Mouse (Mus musculus): ENCODE results near the gene Atp5g2. TPM values are rescaled to one million over a fixed set of nuclear protein-coding genes. Genes with fewer than 3 reads are reported as not detected.
A peak's percentile ranks its signal among the peaks of the same experiment; 100 is the strongest.
"Not testable (repeated sequence)": the region's sequence is repeated elsewhere in the genome, so short reads cannot be mapped to it uniquely, and the experiment has no call there.

Gene Atp5g2
- total RNA-seq, 1 experiment from 2014 or later: 47.3 TPM

DNA sequence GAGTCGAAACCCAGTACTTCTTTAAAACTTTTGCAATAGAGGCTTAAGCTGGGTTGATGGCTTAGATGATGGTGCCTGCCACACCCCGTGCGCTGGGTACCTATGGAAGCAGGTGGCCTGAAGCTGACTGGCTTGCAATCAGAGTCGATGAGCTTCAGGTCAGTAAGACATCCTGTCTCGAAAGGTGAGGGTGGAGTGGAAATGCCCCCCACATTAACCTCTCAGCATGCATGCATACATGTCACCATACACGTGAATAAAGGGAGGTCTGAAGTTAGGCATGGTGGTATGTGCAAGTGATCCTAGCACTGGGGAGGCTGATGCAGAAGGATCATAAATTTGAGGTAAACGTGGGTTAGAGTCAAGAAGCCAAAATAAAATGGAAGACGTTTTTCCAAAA is 2.6 kb downstream of the Atp5g2 start:
- DNase-seq: no peak

DNA sequence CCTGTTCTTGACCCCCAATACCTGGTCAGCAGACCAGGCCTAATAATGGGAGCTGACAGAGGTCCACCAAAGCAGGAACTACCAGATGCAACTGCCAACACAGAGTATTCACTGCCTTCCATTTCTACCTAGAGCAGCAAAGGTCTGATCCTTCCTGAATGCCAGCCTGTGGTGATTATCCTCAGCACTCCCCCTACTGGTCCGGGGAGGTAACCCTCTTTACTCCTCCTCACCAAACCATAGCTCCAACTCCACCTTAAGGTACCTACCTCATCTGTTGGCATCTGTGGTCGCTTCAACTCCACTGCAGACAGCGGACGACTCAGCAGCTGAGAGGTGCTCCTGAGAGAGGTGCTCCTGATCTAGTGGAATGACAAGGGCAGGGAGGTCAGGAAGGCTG is 6.7 kb downstream of the Atp5g2 start:
- peak; percentile 73 for DNase-seq

DNA sequence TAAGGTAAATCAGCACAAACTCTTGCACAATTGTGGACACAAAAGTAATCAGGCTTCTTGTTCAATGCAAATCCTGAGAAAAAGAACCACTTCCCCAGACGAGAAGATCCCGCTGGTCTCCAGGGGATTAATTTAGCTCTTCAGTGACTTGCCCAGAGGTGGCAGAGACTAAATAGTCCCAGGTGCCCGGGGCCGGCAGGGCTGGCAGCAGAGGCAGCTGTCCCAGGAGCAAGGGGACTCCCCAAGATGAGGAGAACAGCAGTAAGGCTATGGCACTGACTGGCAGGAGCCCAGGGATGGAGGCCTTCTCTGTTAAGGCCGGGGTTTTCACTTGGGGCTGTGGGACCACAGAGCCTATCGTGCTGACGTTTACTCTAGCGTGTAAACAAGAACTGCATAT is 8.3 kb downstream of the Atp5g2 start:
- DNase-seq: no peak

DNA sequence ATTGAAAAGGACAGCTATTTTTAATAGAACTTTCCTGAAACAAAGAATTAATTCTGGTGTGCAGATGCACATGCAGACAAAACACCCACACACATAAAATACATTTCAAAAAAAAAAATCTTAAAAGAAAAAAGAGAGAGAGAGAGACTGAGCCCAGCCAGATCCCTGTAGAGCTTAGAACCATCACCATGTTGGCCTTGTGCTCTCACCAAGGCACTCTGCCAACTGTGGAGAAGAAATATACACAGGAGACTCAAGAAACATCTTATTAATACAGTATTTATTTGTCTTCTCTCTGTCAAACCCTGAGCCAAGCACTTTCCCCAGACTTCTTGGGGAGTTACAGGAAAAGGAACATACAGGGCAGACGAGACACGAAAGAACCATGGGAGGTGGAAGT is 9.6 kb downstream of the Atp5g2 start:
- DNase-seq: not testable (repeated sequence)

DNA sequence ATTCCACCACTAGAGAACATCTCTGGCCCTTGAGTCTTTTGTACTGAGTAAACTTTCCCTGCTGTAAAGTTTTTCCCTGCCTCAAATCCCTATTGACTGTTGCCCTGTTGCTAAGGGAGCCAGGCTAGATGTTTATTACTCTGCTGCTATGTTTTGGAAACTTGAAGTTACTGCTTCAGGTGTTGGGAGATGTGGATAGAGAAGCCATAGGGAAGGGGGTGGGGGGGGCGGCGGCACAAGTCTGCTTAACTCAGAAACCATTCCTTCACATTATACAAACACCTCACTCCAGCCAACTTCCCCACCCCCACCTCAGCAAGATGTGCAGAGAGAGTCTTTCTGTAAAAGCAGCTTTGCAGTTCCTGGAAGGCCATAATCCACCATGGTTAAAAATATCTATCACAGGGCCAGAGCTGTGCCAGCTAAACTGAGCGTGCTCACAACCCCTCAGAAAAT is 14.2 kb downstream of the Atp5g2 start:
- no peak for DNase-seq

DNA sequence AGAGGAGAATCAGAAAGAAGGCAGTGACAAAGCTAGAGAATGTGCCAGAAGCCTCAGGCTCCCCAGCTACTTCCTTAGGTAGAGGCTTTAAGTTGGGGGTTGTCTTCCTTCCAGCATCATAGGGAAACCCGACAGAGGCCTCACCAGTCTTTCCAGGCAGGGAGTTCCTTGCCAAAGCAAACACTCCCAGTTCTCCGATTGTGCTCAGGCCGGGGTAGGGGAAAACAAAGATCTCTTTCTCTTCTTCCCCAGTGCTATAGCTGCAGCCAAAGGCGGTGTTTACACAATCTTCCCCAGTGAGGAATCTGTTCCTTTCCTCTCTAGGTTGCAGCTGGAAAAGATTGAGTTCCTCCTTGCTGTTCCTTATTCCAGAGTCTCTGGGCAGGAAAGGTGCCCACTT is 15.5 kb downstream of the Atp5g2 start:
- peak; percentile 7 for DNase-seq

DNA sequence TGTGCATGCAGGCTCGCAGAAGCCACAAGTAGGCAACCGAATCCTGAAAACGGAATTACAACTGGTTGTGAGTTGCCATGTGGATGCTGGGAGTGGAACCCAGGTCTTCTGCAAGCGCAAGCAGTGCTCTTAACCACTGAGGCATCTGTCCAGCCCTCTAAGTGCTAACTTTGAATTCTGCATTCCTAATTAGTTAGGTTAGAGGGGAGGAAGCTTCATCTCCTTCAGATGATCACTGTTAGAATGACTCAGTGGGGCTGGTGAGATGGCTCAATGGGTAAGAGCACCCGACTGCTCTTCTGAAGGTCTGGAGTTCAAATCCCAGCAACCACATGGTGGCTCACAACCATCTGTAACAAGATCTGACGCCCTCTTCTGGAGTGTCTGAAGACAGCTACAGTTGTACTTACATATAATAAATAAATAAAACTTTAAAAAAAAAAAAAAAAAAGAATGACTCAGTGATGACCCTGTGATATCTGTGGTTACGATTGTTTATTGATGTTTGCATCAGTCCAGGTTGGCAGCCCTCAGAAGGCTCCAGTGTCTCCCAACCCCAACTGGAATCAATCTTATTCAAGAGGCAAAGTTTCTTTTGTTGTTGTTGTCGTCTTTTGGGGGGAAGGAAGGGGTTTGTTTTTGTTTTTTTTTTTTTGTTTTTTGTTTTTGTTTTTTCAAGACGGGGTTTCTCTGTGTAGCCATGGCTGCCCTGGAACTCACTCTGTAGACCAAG is 20.1 kb downstream of the Atp5g2 start:
- not testable (repeated sequence) for DNase-seq

DNA sequence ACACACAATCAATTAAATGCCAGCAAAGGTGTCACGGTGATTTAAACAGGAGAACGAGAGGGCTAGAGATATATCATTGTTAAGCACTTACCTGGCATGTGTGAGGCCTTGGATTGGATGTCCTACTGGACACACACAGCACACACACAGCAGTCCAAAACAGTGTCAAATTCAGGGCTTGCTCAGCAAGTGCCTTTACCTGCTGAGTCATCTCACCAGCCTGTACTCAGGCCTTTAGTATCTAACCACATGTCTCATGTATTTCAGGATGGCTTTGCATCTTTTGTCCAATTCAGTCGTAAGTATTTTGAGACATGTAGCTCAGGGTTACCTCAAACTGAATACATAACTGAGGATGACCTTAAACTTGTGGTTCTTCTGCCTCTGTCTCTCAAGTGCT is 21.0 kb downstream of the Atp5g2 start:
- DNase-seq: no peak

DNA sequence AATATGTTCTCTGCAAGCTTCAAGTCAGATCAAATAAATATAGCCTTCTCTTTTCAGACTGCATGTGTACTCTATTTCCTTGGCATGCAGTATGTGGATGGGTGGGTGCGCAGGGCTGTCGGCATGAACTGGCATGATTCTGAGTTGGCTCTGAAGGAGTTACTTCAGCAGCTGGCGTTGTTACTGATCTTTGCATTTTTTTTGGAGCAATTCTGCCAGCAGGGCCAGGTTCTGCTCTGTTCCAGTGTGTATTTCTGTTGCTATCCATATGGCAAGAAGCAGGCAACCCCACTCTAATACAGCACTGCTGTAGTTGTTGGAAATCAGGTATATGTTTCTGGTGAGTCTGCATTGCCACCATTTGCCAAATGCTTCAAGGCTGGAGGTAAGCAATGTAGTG is 36.3 kb downstream of the Atp5g2 start:
- no peak for DNase-seq

DNA sequence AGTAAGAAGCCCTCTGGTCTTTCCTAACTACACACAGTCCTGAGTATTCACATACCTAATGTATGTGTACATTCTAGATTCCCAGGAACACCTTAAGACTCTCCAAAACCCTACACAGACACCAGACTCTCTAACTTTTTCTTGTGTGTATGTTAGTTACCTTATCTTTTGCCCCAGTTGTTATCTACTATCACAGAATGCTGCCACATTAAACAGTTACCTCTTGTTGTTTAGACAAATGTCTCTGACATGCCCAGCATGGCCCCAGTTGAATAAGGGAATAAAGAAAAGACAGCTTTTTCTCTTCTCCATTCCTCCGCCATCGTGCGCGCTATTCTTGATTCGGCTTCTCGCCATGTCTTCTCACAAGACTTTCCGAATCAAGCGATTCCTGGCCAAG is 37.5 kb downstream of the Atp5g2 start:
- DNase-seq: no peak

DNA sequence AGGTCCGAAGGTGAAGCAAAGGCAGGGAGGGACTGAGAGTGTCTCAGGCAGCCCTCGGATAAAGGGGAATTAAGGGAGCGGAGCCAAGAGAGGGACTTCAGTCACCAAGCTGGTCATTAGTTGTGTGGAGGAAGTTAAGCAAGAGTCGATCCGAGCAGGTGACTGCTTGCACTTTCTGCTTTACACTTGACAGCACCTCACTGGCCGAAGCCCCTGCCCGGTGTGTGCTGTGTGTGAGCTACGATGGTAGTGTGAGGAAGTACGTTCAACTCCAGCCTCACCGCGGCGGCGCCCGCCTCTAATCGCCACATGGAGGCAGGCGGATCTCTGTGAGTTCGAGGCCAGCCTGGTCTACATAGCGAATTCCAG is 46.5 kb downstream of the Atp5g2 start:
- peak; percentile 62 for DNase-seq

DNA sequence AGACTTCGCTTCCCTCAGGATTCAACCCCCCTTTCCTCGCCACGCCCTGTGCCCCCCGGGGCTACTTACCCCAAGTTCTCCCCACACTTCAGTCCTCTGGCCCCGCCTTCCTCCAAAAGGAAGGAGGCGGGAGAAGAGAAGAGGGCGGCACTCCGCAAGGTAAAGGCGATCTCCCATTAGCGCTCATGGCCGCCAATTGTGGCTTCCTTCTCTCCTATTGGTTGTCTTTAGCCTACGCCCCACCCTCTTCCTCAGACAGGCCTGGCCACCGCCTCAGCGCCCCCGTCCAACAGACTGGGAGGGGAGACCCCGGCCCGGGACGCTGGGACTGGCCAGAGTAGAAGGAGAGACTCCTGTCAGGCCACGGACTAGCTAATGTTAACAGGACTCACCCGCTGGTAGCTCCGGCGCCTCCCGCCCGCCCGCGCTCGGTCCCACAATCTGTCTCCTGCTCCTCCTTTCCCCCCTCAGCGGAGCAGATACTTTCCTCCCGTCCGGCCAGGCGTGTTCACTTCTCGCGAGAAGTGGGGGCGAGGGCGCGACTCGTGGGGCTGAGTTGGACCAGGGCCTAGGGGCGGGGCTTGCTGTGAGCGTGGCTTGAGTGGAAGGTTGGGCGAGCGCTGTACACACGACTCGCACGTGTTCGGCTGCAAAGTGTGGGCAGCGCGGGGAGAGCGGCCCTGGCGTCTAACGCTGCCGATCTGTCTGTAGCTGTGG is 47.0 kb downstream of the Atp5g2 start, which contains the start of the genes Gm28047 and Atf7:
Gm28047 (minus strand) TSS at position 98 of the 717 bp plus-strand sequence.
Atf7 (minus strand) TSS at position 495 of the 717 bp plus-strand sequence.
- DNase-seq: peak; percentile 100

DNA sequence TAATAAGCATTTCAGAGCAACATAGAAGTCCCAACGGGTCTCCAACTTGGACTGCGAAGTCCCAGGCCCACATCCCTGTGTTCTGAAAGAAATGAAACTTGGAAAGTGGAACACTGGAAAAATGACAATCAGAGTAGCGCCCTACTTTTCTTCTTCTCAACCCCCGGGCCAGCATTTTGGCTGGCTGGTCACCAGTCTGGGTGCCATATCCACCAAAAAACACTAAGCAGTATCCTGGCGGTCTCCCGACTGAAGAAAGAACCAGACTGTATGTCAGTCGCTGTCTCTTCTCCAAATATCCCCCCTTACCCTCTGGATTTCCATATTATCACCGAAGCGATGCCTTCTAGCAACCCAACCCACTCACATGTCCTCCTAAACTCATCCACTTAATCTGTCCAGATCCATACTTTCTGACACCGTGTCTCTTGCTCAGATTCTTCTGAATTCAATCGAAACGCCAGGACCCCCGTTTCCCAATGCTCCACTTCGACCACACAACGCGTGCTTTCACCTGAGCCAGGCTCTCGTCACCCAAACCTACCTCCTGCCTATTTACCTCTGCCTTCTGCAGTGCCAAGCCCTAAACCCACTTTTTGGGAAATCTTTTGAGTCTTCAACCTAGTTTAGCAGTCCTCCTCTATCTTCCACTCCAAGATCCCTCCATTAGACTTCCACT is 47.7 kb downstream of the Atp5g2 start:
- DNase-seq: peak; percentile 51

DNA sequence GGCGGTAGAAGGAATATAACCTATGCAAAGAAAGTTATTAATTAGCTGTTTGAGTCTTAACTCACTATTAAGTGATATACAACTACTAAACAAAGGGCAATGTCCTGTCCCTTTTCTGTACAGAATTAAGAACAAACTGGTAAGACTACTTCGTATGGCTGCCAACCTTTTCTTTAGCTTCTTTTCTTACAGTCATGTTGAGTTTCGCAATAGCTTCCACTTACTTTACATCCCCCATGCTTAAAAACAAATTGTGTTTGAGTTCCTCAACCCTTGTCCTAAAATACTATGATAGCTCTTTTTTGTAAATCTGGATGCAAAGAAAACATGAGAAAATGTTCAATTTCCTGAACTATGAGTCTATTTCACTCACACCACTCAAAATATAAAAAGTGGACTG is 49.0 kb downstream of the Atp5g2 start:
- DNase-seq: no peak

DNA sequence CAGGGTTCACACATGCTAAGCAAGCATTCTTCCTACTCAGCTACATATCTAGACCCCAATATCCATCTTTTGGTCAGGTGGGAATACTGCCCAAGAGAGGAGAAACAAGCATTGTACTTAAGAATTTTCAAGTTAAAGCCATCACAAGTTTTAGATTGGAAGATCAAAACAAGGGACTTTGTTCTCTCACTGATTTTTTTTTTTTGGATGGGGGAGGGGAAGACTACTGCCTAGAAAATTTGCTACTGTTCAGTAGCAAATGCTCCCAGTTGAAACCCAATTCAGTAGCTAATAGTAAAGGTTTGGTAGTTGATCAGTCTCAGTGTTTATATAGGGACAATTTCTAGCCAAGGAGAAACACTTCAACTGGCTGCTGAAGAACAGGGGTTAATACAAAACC is 49.6 kb downstream of the Atp5g2 start:
- DNase-seq: no peak

DNA sequence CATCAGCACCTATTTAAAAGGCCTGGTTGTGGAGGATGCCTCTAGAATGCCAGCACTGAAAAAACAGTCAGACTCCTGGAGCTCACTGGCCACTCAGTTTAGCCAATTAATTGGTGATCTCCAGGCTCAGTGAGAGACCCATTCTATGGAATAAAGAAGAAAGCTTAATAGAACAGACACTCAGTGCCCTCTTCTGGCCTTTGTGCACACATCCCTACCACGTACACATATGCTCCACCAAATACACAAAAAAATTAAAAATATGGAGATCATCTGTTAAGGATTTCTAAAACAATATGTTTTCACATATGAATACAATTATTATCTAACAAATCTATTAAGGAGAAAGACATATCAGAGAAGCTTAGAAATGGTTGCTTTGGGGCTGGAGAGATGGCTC is 51.4 kb downstream of the Atp5g2 start:
- DNase-seq: no peak

DNA sequence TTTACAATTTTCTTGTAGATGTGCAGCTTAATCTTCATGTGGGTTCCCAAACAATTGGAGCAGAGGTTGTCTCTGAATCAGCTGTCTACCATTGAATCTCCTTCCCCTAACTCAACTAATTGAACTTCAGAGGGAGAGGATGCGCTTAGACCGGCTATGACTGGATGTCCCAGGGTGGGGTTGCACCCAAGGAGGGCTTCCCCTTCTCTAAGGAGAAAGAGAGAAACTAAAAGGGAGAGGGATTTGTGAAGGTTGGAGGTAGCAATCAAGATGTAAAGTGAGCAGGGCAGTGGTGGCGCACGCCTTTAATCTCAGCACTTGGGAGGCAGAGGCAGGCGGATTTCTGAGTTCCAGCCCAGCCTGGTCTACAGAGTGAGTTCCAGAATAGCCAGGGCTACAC is 52.7 kb downstream of the Atp5g2 start:
- no peak for DNase-seq

DNA sequence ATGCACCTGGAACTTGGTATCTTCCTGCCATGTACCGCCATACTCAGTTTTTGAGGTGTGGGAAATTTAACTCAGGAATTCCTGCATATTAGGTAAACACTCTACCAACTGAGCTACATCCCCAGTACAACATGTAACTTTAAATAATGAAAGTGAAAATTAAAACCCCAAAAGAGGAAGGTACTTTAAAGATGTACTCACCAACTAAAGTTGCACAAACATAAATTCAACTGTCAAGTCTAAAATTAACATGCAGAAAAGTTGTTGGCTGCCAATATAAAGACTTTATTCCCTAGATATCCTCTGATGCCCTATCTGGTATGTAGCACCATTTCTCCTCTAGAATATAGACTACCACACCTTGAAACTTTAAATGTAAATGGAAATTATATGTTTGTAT is 54.5 kb downstream of the Atp5g2 start:
- no peak for DNase-seq

DNA sequence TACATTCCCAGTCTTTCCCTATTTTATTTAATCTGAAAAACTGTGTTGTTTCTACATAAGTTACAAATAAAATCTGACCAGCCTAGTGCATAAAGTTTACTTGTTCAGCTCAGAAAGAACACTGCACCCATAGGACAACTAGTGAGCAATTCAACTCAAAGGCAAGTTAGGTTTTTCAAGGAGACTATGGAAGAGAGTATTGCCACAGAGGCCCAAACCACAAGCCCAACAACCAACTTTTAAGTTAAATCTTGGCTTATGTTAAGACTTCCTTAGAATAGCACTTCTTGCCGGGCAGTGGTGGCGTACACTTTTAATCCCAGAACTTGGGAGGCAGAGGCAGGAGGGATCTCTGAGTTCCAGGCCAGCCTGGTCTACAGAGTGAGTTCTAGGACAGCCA is 56.0 kb downstream of the Atp5g2 start:
- DNase-seq: no peak

DNA sequence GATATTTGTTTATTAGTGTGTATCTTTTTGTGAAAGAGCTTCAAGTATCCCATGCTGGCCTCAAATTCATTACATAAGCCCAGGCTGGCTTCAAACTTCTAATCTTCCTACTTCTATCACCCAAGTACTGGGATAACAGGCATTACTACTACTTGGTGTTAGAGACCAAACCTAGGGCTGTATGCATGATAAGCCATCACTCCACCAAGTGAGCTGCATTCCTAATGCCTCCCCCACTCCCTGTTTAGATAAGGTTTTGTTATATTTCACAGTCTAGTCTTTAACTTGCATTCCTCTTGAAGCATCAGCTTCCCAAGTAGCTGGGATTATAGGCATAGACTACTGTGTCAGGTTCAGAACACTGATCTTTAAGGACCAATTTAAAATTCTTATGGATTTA is 57.9 kb downstream of the Atp5g2 start:
- no peak for DNase-seq

DNA sequence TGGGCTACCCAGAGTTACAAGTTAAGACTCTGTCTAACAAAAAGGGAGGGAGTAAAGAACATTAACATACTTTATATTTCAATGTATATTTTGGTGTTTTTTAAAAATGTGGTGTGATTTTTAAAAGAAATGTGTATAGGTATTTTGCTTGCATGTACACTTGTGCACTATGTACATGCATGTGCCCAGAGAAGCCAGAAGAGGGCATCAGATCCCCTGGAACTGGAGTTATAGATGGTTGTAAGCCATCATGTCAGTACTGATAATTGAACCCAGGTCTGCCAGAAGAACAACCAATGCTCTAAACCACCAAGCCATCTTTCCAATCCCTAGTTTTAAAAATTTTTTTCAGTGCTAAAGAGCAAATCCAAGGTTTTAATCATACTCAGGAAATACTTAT is 59.2 kb downstream of the Atp5g2 start:
- DNase-seq: no peak

Measured in adrenal gland, postnatal 14 days (tissue).